Mouse (Mus musculus) brain, embryonic 14.5 days (tissue): Measurements from ENCODE around the gene Rmi2.

ENCODE experiments used
- CTCF ChIP-seq: fragments of 200-500 bp; IDR thresholded peaks from 2 replicates; pipeline ENCODE4 v1.5.1; 2012; ENCODE audit warnings: inconsistent platforms, mild to moderate bottlenecking, moderate library complexity, borderline replicate concordance; ENCODE audit not compliant: insufficient read depth, insufficient read length; ENCODE audit errors: extremely low read depth
- POLR2A ChIP-seq: fragments of 200-500 bp; IDR thresholded peaks from 2 replicates; pipeline ENCODE4 v1.6.1; 2012; ENCODE audit warnings: mild to moderate bottlenecking, inconsistent platforms, borderline replicate concordance; ENCODE audit not compliant: poor library complexity, insufficient read depth, insufficient read length, severe bottlenecking; ENCODE audit errors: extremely low read depth

- TF ChIP-seq POLR2A (no peak), CTCF (no peak)
Observed at GRCm38 (mm10) chr16:10864833-10865591, 30.2 kb downstream of the Rmi2 start.
